Mouse (Mus musculus) embryonic facial prominence, embryonic 14.5 days (tissue): ENCODE results near the gene Apom. TPM values are rescaled to one million over a fixed set of nuclear protein-coding genes. Genes with fewer than 3 reads are reported as not detected.
"Not testable (repeated sequence)": the region's sequence is repeated elsewhere in the genome, so short reads cannot be mapped to it uniquely, and the experiment has no call there.

Experiments
- ATAC-seq: fragments of 200-750 bp; cut with Nextera tagmentation; 2 replicates; pipeline ENCODE4 v1.8.0; 2017; ENCODE audit warnings: low read depth, moderate number of reproducible peaks, moderate TSS enrichment
- DNase-seq: peaks from one replicate; pipeline ENCODE4 v3.0.0-alpha.2; 2015; ENCODE audit warnings: low spot score
- H3K27ac ChIP-seq: fragments of 300-500 bp; sonication (generic); replicated peaks from 2 replicates; pipeline ENCODE4 v1.5.1; 2014; ENCODE audit warnings: low read depth, mild to moderate bottlenecking, low read length, moderate library complexity
- H3K27me3 ChIP-seq: fragments of 300-500 bp; sonication (generic); replicated peaks from 2 replicates; pipeline ENCODE4 v1.6.1; 2014; ENCODE audit warnings: low read length; ENCODE audit not compliant: control insufficient read depth, insufficient read depth
- H3K36me3 ChIP-seq: fragments of 300-500 bp; sonication (generic); 2 replicates; pipeline ENCODE4 v1.6.1; 2014; ENCODE audit warnings: low read length, mixed read lengths; ENCODE audit not compliant: control insufficient read depth, insufficient read depth
- H3K4me1 ChIP-seq: fragments of 300-500 bp; sonication (generic); 2 replicates; pipeline ENCODE4 v1.6.1; 2014; ENCODE audit warnings: antibody characterized with exemption, low read length; ENCODE audit not compliant: control insufficient read depth, insufficient read depth
- H3K4me2 ChIP-seq: fragments of 300-500 bp; sonication (generic); 2 replicates; pipeline ENCODE4 v1.6.1; 2014; ENCODE audit warnings: low read depth, mild to moderate bottlenecking, low read length, moderate library complexity, mixed read lengths
- H3K4me3 ChIP-seq: fragments of 300-500 bp; sonication (generic); 2 replicates; pipeline ENCODE4 v1.5.1; 2014; ENCODE audit warnings: low read depth, mild to moderate bottlenecking, low read length
- H3K9ac ChIP-seq: fragments of 300-500 bp; sonication (generic); 2 replicates; pipeline ENCODE4 v1.6.1; 2014; ENCODE audit warnings: low read depth, mild to moderate bottlenecking, low read length, moderate library complexity, mixed read lengths
- H3K9me3 ChIP-seq: fragments of 300-500 bp; sonication (generic); 2 replicates; pipeline ENCODE4 v1.6.1; 2016; ENCODE audit warnings: low read length; ENCODE audit not compliant: control insufficient read depth
- WGBS: fragments of 180-500 bp; shearing (Covaris S2); extraction: QIAGEN DNeasy Blood & Tissue Kit; methylation state at CpG from one replicate; pipeline ENCODE4 v1.1.7; 2014; 5-methylcytosine and 5-hydroxymethylcytosine counted together
- polyA plus RNA-seq: library from polyadenylated mRNA; unstranded; fragments of >200 nt; fragmentation: Nextera tagmentation; extraction: Ambion mirVana; gene quantifications from 2 replicates; pipeline ENCODE4 v1.2.1, GENCODE M21; 2014

Apom gene
- polyA plus RNA-seq, 1 experiment from 2014 or later: not detected

DNA sequence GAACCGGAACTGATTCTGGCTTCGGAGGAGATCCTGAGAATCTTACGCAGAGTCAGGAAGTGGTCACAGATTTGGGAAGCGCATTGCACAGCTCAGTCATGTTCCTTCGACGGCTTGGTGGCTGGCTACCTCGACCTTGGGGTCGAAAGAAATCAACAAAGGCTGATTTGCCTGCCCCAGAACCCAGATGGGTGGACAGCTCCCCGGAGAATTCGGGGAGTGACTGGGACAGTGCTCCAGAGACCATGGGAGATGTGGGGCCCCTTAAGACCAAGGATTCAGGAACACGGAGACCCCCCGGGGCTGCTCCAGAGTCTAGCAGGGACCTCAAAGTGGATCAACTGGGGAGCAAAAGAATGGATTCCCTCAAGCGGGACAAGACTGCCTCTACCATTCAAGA lies 4.8 kb downstream of the Apom start:
- 68% methylated on average over 13 of the region's 13 CpGs for WGBS
- H3K9ac ChIP-seq: peak overlapping the region; percentile 78
- ATAC-seq (no peak), DNase-seq (no peak)
- H3K4me3 ChIP-seq: peak overlapping the region; percentile 76
- H3K4me1 ChIP-seq: peaks cover 13% of the 10 kb centered on the region
- H3K27me3 ChIP-seq: no peaks in the 10 kb centered on the region
- peaks cover 29% of the 10 kb centered on the region; the same call in 1 of the 2 replicates for H3K36me3 ChIP-seq
- H3K4me2 ChIP-seq: peak overlapping the region; percentile 87
- H3K27ac ChIP-seq: peak overlapping the region; percentile 75
- no peaks in the 10 kb centered on the region for H3K9me3 ChIP-seq

DNA sequence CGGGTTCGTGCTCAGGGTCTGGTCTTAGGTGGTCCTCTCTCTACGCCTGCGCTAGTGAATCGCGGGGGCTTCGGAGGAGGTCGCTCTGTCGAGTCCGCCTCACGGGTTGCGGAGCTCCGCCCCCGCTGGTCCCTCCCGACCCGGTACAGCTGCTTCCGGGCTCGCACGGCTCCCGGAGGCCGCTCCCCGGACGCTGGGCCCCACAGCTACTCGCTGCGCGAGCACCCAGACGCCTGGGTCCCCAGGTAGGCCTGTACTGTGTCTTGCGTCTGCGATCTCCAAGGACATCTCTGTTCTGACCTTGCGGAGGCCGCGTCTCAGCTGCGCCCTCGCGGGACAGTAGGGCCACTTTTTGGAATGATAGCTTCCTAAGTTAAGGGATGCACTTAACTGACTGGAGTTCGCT lies 5.6 kb downstream of the Apom start, which contains the start of gene D17H6S53E:
TSS of gene D17H6S53E (plus strand) at position 168 of the 406 bp plus-strand sequence.
- Histone ChIP-seq H3K9me3 (no peaks in the 10 kb centered on the region), H3K27me3 (no peaks in the 10 kb centered on the region), H3K9ac (peak within 1 kb of the TSS; percentile 78), H3K4me2 (peak within 1 kb of the TSS; percentile 87), H3K4me1 (peaks cover 13% of the 10 kb centered on the region), H3K36me3 (peaks cover 29% of the 10 kb centered on the region; the same call in 1 of the 2 replicates), H3K27ac (peak within 1 kb of the TSS; percentile 75), H3K4me3 (peak within 1 kb of the TSS; percentile 76)
- DNase-seq (peak; percentile 90), ATAC-seq (peak; percentile 67)
- WGBS: 0% methylated on average over 22 of the region's 36 CpGs

DNA sequence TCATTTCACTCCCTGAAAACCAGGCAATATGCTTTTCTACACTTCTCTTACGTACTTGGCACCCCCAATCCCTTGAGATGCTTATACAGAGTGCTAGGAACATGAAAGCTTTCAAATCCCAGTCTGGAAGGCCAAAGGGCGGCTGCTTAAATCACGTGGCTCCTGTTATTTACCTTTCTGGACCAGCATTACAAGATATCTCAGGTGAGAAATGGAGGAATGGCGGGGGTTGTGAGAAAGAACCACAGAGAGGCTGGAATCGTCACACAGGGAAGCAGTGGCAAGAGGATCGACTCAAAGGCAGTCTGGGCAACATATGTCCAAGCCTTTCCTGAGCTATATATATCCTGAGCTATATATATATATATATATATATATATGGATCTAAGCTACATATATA lies 6.3 kb downstream of the Apom start:
- no peaks in the 10 kb centered on the region for H3K27me3 ChIP-seq
- H3K9me3 ChIP-seq: no peaks in the 10 kb centered on the region
- WGBS: 26% methylated on average over 6 of the region's 6 CpGs
- no peak for DNase-seq
- H3K4me2 ChIP-seq: peak overlapping the region; percentile 87
- H3K4me3 ChIP-seq: peak overlapping the region; percentile 76
- H3K9ac ChIP-seq: peak overlapping the region; percentile 78
- ATAC-seq: no peak
- H3K4me1 ChIP-seq: peaks cover 13% of the 10 kb centered on the region
- peak overlapping the region; percentile 75 for H3K27ac ChIP-seq
- H3K36me3 ChIP-seq: peaks cover 29% of the 10 kb centered on the region; the same call in 1 of the 2 replicates

DNA sequence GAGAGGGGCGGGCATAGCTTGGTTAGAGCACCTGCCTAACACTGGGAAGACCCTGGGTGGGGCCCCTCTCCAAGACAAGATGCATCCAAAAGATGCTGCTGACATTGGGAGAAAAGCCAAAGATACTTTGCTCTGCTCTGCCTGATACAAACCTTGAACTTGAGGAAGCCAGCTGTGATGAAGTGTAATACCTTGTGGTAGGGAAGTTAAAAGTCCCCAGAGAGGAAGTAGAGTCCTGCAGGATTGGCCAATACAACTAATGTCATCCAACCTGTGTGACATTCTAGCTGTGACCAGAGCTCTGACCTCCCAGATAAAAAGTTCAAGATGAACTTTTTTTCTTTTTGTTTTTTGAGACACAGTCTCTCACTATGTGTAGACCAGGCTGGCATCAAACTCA lies 6.8 kb downstream of the Apom start:
- Histone ChIP-seq H3K4me2 (0 out of 2 replicates have a peak overlapping the region, but pooled peaks have one; percentile 87), H3K9ac (peak overlapping the region; percentile 78; the same call in 1 of the 2 replicates), H3K27ac (no peak overlapping the region), H3K27me3 (no peaks in the 10 kb centered on the region), H3K4me3 (no peak overlapping the region), H3K9me3 (no peaks in the 10 kb centered on the region), H3K4me1 (peaks cover 15% of the 10 kb centered on the region), H3K36me3 (peaks cover 28% of the 10 kb centered on the region; the same call in 1 of the 2 replicates)
- no peak for DNase-seq
- ATAC-seq: no peak
- WGBS: 85% methylated on average over 1 of the region's 1 CpGs

GRCm38 (mm10) chr17:35124261-35124896 lies 7.5 kb downstream of the Apom start:
- WGBS: 93% methylated on average over 12 of the region's 12 CpGs
- H3K4me3 ChIP-seq: not testable (repeated sequence)

GRCm38 (mm10) chr17:35123287-35123686 lies 8.6 kb downstream of the Apom start:
- Histone ChIP-seq H3K4me1 (peaks cover 19% of the 10 kb centered on the region), H3K36me3 (peaks cover 25% of the 10 kb centered on the region)
- H3K4me3 ChIP-seq, H3K27ac ChIP-seq, DNase-seq, H3K27me3 ChIP-seq, H3K4me2 ChIP-seq, H3K9ac ChIP-seq, H3K9me3 ChIP-seq, ATAC-seq: not testable (repeated sequence)
- WGBS: 85% methylated on average over 9 of the region's 9 CpGs

More at GRCm38 (mm10) chr17:35124261-35124896, 7.5 kb downstream of the Apom start:
- not testable (repeated sequence) for H3K27me3 ChIP-seq, H3K4me2 ChIP-seq, H3K27ac ChIP-seq, H3K9ac ChIP-seq, H3K9me3 ChIP-seq, ATAC-seq, DNase-seq
- Histone ChIP-seq H3K36me3 (peaks cover 25% of the 10 kb centered on the region; the same call in 1 of the 2 replicates), H3K4me1 (peaks cover 19% of the 10 kb centered on the region)

GRCm38 (mm10) chr17:35121871-35122303 lies 10.0 kb downstream of the Apom start, which contains the start of gene Csnk2b:
Csnk2b (minus strand) TSS chr17:35122053.
- Histone ChIP-seq H3K27me3 (no peaks in the 10 kb centered on the region), H3K27ac (peak within 1 kb of the TSS; percentile 92), H3K4me2 (peak within 1 kb of the TSS; percentile 93), H3K4me3 (peak within 1 kb of the TSS; percentile 88), H3K9ac (peak within 1 kb of the TSS; percentile 90), H3K4me1 (peaks cover 15% of the 10 kb centered on the region), H3K9me3 (no peaks in the 10 kb centered on the region), H3K36me3 (peaks cover 34% of the 10 kb centered on the region)
- no peak; the same call in 1 of the 2 replicates for ATAC-seq
- DNase-seq: peak; percentile 85
- WGBS: 1% methylated on average over 19 of the region's 19 CpGs

DNA sequence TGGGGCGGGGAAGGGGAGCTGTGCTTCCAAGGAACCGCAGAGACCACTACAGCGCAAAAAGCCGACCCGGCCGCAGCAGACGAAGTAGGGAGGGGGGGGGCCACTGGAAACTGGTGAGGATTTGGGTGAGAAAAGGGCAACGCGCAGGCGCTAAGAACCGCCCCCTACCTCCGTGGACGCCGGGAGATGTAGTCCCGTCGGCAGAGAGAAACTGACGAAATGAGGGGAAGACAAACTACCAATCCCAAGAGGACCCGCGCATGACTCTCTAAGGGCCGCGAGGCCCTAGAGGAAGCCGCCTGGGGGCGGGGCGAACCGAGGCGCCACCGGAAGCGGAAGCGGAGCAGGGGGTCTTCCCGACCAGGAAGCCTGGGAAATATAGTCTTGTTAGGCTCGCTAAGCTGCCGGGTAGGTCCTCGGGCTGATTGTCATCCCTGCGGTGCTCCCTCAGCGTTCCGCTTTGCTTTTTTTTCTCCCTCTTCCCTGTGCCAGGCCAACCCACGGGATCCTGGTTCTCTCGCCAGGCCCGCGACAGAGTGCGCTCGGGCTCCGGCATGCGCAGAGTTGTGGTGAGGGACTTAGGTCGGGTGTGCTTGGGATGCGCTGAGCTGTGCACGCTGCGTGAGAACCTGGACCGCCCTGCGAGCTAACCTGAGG lies 10.6 kb downstream of the Apom start, which contains the start of gene Gpank1:
TSS of gene Gpank1 (plus strand) at position 313 of the 657 bp plus-strand sequence.
- under 1% methylated on average over 34 of the region's 50 CpGs for WGBS
- no peaks in the 10 kb centered on the region for H3K27me3 ChIP-seq
- no peaks in the 10 kb centered on the region for H3K9me3 ChIP-seq
- H3K9ac ChIP-seq: peak within 1 kb of the TSS; percentile 90
- H3K36me3 ChIP-seq: peaks cover 40% of the 10 kb centered on the region
- H3K4me3 ChIP-seq: peak within 1 kb of the TSS; percentile 88
- H3K27ac ChIP-seq: peak within 1 kb of the TSS; percentile 92
- H3K4me1 ChIP-seq: peaks cover 11% of the 10 kb centered on the region
- peak within 1 kb of the TSS; percentile 93 for H3K4me2 ChIP-seq
- ATAC-seq: peak; percentile 95
- peak; percentile 100 for DNase-seq
